Mouse (Mus musculus): Measurements from ENCODE around the gene Agl. TPM values are rescaled to one million over a fixed set of nuclear protein-coding genes. Genes with fewer than 3 reads are reported as not detected.

Gene Agl
- polyA plus RNA-seq, 1 experiment from 2014 or later: 14.6 TPM

- no peaks in the 10 kb centered on the region for H3K36me3 ChIP-seq (ENCODE audit: control insufficient read depth, insufficient read depth, low read length)
- no peak overlapping the region for H3K4me3 ChIP-seq (ENCODE audit: low read depth, low read length)
- 0 out of 2 replicates have a peak, but pooled peaks cover 5% of the 10 kb centered on the region for H3K4me1 ChIP-seq (replicated peaks; ENCODE audit: control insufficient read depth, insufficient read depth, low read length)
- no peaks in the 10 kb centered on the region for H3K9me3 ChIP-seq (ENCODE audit: control insufficient read depth, low read length)
- no peak for ATAC-seq (replicated peaks; ENCODE audit: low FRiP score, low TSS enrichment, low read depth)
- no peaks in the 10 kb centered on the region for H3K27me3 ChIP-seq (replicated peaks; ENCODE audit: control insufficient read depth, insufficient read depth, low read length)
- DNase-seq (ENCODE audit: low spot score): no peak
- 93% methylated on average over 6 of the region's 6 CpGs for WGBS
- H3K4me2 ChIP-seq (ENCODE audit: low read length): no peak overlapping the region
- H3K27ac ChIP-seq (ENCODE audit: low read depth): no peak overlapping the region
- H3K9ac ChIP-seq (ENCODE audit: low read length): no peak overlapping the region
Observed at GRCm38 (mm10) chr3:116809221-116809620, 1.3 kb upstream of the Agl start.

- peak; percentile 53 for ATAC-seq (replicated peaks; ENCODE audit: low FRiP score, low TSS enrichment, low read depth)
- H3K9me3 ChIP-seq (ENCODE audit: control insufficient read depth, low read length): no peaks in the 10 kb centered on the region
- H3K4me3 ChIP-seq (ENCODE audit: low read depth, low read length): peak overlapping the region; percentile 75
- 61% methylated on average over 10 of the region's 10 CpGs for WGBS
- H3K36me3 ChIP-seq (ENCODE audit: control insufficient read depth, insufficient read depth, low read length): no peaks in the 10 kb centered on the region
- no peak for DNase-seq (ENCODE audit: low spot score)
- H3K27me3 ChIP-seq (replicated peaks; ENCODE audit: control insufficient read depth, insufficient read depth, low read length): no peaks in the 10 kb centered on the region
- peak overlapping the region; percentile 70 for H3K9ac ChIP-seq (ENCODE audit: low read length)
- 0 out of 2 replicates have a peak, but pooled peaks cover 5% of the 10 kb centered on the region for H3K4me1 ChIP-seq (replicated peaks; ENCODE audit: control insufficient read depth, insufficient read depth, low read length)
- H3K27ac ChIP-seq (ENCODE audit: low read depth): peak overlapping the region; percentile 86; the same call in 1 of the 2 replicates
- H3K4me2 ChIP-seq (ENCODE audit: low read length): peak overlapping the region; percentile 62
Observed at GRCm38 (mm10) chr3:116808507-116809217, 696 bp upstream of the Agl start.

DNA sequence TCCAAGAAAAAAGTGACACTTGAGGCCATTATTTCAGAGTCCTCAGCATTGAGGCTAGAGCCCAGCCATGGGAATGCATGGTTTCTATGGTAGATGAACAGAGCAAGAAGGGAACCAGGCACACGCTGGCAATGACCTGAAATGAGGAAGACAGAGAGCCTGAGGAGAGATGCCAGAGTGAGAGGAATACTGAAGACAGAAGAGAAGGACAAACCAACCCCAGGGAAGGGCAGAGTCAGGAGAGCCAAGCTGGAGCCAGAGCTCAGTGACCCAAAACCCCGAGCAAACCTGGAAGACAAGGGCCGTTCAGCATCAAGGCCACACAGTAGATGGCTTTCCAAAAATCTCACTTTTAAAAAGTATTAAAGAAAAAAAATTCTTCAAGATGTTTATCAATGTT, 2.1 kb downstream of the Agl start:
- Histone ChIP-seq H3K27ac (ENCODE audit: low read depth) (no peak overlapping the region), H3K36me3 (ENCODE audit: control insufficient read depth, insufficient read depth, low read length) (peaks cover 5% of the 10 kb centered on the region; the same call in 1 of the 2 replicates), H3K4me3 (ENCODE audit: low read depth, low read length) (no peak overlapping the region), H3K9me3 (ENCODE audit: control insufficient read depth, low read length) (no peaks in the 10 kb centered on the region), H3K4me2 (ENCODE audit: low read length) (no peak overlapping the region), H3K9ac (ENCODE audit: low read length) (no peak overlapping the region), H3K27me3 (replicated peaks; ENCODE audit: control insufficient read depth, insufficient read depth, low read length) (no peaks in the 10 kb centered on the region), H3K4me1 (replicated peaks; ENCODE audit: control insufficient read depth, insufficient read depth, low read length) (0 out of 2 replicates have a peak, but pooled peaks cover 5% of the 10 kb centered on the region)
- WGBS: 92% methylated on average over 3 of the region's 3 CpGs
- DNase-seq (ENCODE audit: low spot score) (no peak), ATAC-seq (replicated peaks; ENCODE audit: low FRiP score, low TSS enrichment, low read depth) (no peak)

DNA sequence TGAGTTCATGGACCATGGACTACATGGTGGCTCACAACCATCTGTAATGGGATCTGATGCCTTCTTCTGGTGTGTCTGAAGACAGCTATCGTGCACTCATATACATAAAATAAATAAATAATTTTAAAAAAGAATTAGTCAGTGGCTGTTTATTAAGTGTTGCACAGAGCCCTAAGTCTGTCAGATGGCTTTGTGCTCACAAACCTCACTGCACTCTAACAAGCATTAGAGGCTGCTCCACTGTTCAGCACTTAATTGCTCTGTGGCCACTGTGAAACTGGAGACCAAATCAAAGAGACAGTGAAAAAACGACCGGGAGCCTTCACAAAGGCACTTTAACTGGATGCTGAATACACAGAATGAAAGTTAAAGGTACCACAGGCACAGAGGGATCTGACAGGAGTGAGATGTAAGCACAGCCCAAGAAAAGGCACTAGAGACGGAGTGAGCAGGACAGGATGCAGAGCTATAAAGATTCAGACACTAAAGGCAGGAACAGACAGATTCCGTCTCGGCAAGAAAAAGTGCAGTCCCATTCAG, 3.1 kb downstream of the Agl start:
- no peaks in the 10 kb centered on the region for H3K9me3 ChIP-seq (ENCODE audit: control insufficient read depth, low read length)
- no peak overlapping the region for H3K27ac ChIP-seq (ENCODE audit: low read depth)
- DNase-seq (ENCODE audit: low spot score) (no peak), ATAC-seq (replicated peaks; ENCODE audit: low FRiP score, low TSS enrichment, low read depth) (no peak)
- 47% methylated on average over 6 of the region's 6 CpGs for WGBS
- no peak overlapping the region for H3K9ac ChIP-seq (ENCODE audit: low read length)
- H3K4me1 ChIP-seq (replicated peaks; ENCODE audit: control insufficient read depth, insufficient read depth, low read length): 0 out of 2 replicates have a peak, but pooled peaks cover 5% of the 10 kb centered on the region
- no peaks in the 10 kb centered on the region for H3K27me3 ChIP-seq (replicated peaks; ENCODE audit: control insufficient read depth, insufficient read depth, low read length)
- H3K4me2 ChIP-seq (ENCODE audit: low read length): 0 out of 2 replicates have a peak overlapping the region, but pooled peaks have one; percentile 23
- peaks cover 5% of the 10 kb centered on the region; the same call in 1 of the 2 replicates for H3K36me3 ChIP-seq (ENCODE audit: control insufficient read depth, insufficient read depth, low read length)
- no peak overlapping the region for H3K4me3 ChIP-seq (ENCODE audit: low read depth, low read length)

DNA sequence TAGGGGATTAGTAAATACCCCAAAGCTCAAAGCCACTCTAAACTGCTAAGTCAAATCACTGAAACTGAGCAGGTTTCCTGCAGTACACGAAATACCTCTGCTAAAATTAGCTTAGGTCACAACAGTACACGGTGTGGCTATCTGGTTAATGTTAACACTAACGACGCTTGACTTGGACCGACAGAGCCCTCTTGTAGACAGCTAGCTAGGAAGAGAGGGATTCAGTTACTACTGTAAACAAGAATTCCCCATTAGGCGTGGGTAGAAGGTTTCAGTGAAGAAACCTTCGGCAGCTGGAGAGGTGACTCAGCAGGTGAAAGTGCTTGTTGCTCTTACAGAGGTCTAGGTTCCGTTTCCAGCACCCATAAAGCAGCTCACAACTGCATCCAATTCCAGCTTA, 6.2 kb downstream of the Agl start:
- no peak overlapping the region for H3K27ac ChIP-seq (ENCODE audit: low read depth)
- no peak overlapping the region for H3K4me3 ChIP-seq (ENCODE audit: low read depth, low read length)
- no peaks in the 10 kb centered on the region for H3K9me3 ChIP-seq (ENCODE audit: control insufficient read depth, low read length)
- H3K27me3 ChIP-seq (replicated peaks; ENCODE audit: control insufficient read depth, insufficient read depth, low read length): no peaks in the 10 kb centered on the region
- H3K4me2 ChIP-seq (ENCODE audit: low read length): no peak overlapping the region
- ATAC-seq (replicated peaks; ENCODE audit: low FRiP score, low TSS enrichment, low read depth) (no peak), DNase-seq (ENCODE audit: low spot score) (no peak)
- no peak overlapping the region for H3K9ac ChIP-seq (ENCODE audit: low read length)
- H3K4me1 ChIP-seq (replicated peaks; ENCODE audit: control insufficient read depth, insufficient read depth, low read length): 0 out of 2 replicates have a peak, but pooled peaks cover 2% of the 10 kb centered on the region
- peaks cover 17% of the 10 kb centered on the region; the same call in 1 of the 2 replicates for H3K36me3 ChIP-seq (ENCODE audit: control insufficient read depth, insufficient read depth, low read length)
- WGBS: 31% methylated on average over 8 of the region's 8 CpGs

GRCm38 (mm10) chr3:116798821-116799510, 9.0 kb downstream of the Agl start:
- Histone ChIP-seq H3K4me2 (ENCODE audit: low read length) (no peak overlapping the region), H3K4me3 (ENCODE audit: low read depth, low read length) (no peak overlapping the region), H3K27ac (ENCODE audit: low read depth) (no peak overlapping the region), H3K9ac (ENCODE audit: low read length) (no peak overlapping the region), H3K4me1 (replicated peaks; ENCODE audit: control insufficient read depth, insufficient read depth, low read length) (no peaks in the 10 kb centered on the region), H3K36me3 (ENCODE audit: control insufficient read depth, insufficient read depth, low read length) (peaks cover 17% of the 10 kb centered on the region; the same call in 1 of the 2 replicates), H3K9me3 (ENCODE audit: control insufficient read depth, low read length) (no peaks in the 10 kb centered on the region), H3K27me3 (replicated peaks; ENCODE audit: control insufficient read depth, insufficient read depth, low read length) (no peaks in the 10 kb centered on the region)
- ATAC-seq (replicated peaks; ENCODE audit: low FRiP score, low TSS enrichment, low read depth): no peak
- 63% methylated on average over 4 of the region's 4 CpGs for WGBS
- no peak for DNase-seq (ENCODE audit: low spot score)

DNA sequence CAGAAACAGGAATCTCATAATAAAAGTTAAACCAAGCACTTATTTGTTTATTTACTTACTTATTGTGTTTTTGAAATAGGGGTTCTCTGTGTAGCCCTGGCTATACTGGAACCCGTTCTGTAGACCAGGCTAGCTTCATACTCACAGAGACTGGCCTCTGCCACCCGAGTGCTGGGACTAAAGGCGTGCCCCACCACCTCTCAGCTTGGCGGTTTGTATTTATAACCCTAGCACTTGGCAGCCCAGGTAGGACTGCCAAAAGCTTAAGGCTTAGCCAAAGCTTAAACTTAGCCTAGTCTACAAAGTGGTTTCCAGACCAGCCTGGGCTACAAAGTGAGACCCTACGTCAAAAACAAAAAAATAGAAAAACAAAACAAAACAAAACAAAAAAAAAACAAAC, 19.1 kb downstream of the Agl start:
- Histone ChIP-seq H3K27me3 (replicated peaks; ENCODE audit: control insufficient read depth, insufficient read depth, low read length) (no peaks in the 10 kb centered on the region), H3K36me3 (ENCODE audit: control insufficient read depth, insufficient read depth, low read length) (peaks cover 67% of the 10 kb centered on the region), H3K27ac (ENCODE audit: low read depth) (no peak overlapping the region), H3K9me3 (ENCODE audit: control insufficient read depth, low read length) (no peaks in the 10 kb centered on the region), H3K4me3 (ENCODE audit: low read depth, low read length) (no peak overlapping the region), H3K9ac (ENCODE audit: low read length) (no peak overlapping the region), H3K4me2 (ENCODE audit: low read length) (no peak overlapping the region), H3K4me1 (replicated peaks; ENCODE audit: control insufficient read depth, insufficient read depth, low read length) (no peaks in the 10 kb centered on the region)
- ATAC-seq (replicated peaks; ENCODE audit: low FRiP score, low TSS enrichment, low read depth): no peak
- 84% methylated on average over 5 of the region's 5 CpGs for WGBS
- DNase-seq (ENCODE audit: low spot score): no peak

DNA sequence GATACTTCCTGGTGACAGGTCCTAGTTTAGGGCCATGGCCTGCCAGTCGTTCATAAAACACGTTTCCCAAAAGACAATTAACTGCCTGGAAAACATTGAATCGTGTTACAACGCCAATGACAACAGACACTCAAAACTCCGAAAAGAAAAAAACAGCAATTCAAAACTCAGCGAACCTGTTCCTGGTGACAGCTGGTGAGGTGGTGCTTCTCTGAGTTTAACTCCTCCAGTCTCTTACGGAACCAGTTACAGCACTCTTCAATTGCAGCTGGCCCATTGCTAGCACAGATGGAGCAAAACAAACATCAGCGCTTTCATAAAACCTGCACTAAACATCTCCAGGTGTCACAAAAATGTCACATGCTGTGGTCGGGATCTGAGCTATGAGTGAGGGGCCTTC, 21.4 kb downstream of the Agl start:
- DNase-seq (ENCODE audit: low spot score) (no peak), ATAC-seq (replicated peaks; ENCODE audit: low FRiP score, low TSS enrichment, low read depth) (no peak)
- Histone ChIP-seq H3K27me3 (replicated peaks; ENCODE audit: control insufficient read depth, insufficient read depth, low read length) (no peaks in the 10 kb centered on the region), H3K4me3 (ENCODE audit: low read depth, low read length) (no peak overlapping the region), H3K9me3 (ENCODE audit: control insufficient read depth, low read length) (no peaks in the 10 kb centered on the region), H3K27ac (ENCODE audit: low read depth) (no peak overlapping the region), H3K9ac (ENCODE audit: low read length) (no peak overlapping the region), H3K4me2 (ENCODE audit: low read length) (no peak overlapping the region), H3K36me3 (ENCODE audit: control insufficient read depth, insufficient read depth, low read length) (peaks cover 75% of the 10 kb centered on the region), H3K4me1 (replicated peaks; ENCODE audit: control insufficient read depth, insufficient read depth, low read length) (no peaks in the 10 kb centered on the region)
- WGBS: 83% methylated on average over 9 of the region's 9 CpGs

Data from intestine, embryonic 14.5 days (tissue).